ENCODE assay signal across 8 mouse cellular contexts in genomic region chr13:3776446-3776845, GRCm38 (mm10). TPM values are rescaled to one million over a fixed set of nuclear protein-coding genes. Genes with fewer than 3 reads are reported as not detected.
DNase-seq lines count a peak whose midpoint lies in the region; ATAC-seq lines count a peak whose summit lies in the region.

No protein-coding gene starts in this region.

- peak; percentile 95 for DNase-seq in brain, adult 2 months (ENCODE audit: low read depth, low spot score)
- DNase-seq in cerebellum, adult 9-10 months: peak; percentile 75
- peak; percentile 86 to 95 for DNase-seq in layer of hippocampus, adult 18-20 months (ENCODE audit: low spot score in 2 of 2)
- no peak for DNase-seq in adrenal gland, adult 8-10 months
- no peak for DNase-seq in gastrocnemius, postnatal 36 days
- DNase-seq in kidney, postnatal 4 days: no peak
- DNase-seq in ovary, postnatal 36 days (ENCODE audit: low spot score): no peak

- intact Hi-C loops in gastrocnemius, postnatal 36 days (cut with DNase I): no loop called here

- ATAC-seq in megakaryocyte, adult 5-6 weeks (ENCODE audit: poor library complexity, severe bottlenecking): peak; percentile 71

RNA-seq across cellular contexts. Expression of gene Calml3, which starts 27.7 kb away (rescaled TPM):
- not detected for total RNA-seq in layer of hippocampus, adult 18-20 months (2021)
- not detected in 2 replicates for total RNA-seq in megakaryocyte, adult 5-6 weeks (2015)
- total RNA-seq in megakaryocyte, adult 5-6 weeks (2017): not detected in 2 replicates
- under 1 TPM in 1 of 4 experiments, not detected in 3; 0.24 TPM for total RNA-seq in adrenal gland, adult 8-10 months (2022)
- not detected for total RNA-seq in gastrocnemius, postnatal 36 days (2021)

Comparison
In these comparisons a context has a peak if more than half of its experiments do, and no peak if none do; other contexts are left out.
1. DNase-seq: peak in brain, adult 2 months (single experiment), cerebellum, adult 9-10 months (single experiment) and layer of hippocampus, adult 18-20 months (2 of 2); none in adrenal gland, adult 8-10 months (single experiment), gastrocnemius, postnatal 36 days (0 of 2), kidney, postnatal 4 days (0 of 2) and ovary, postnatal 36 days (single experiment).